Mouse (Mus musculus): ENCODE data around the gene Map3k7. TPM values are rescaled to one million over a fixed set of nuclear protein-coding genes. Genes with fewer than 3 reads are reported as not detected.

Map3k7 gene
- total and polyA plus RNA-seq, 3 experiments: 31.2 to 54.2 TPM; not detected in 1

DNA sequence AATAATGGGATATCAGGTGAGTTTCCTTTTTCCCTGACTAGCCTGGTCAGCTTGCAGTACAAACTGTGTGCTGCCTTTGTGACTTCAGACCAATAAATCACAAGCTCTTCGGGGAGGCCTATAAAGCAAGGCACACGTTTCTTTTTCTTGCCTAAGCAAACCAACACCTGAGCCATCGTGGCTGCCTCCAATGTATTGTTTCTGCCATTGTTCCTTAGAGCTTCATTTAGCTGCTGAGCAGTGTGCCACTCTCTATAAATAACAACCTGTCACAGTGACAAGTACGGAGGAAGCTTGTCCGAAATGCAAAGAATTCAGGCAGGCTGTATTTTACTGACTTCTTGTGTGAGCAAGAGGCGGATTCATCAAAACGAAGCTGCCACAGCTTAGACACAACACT lies 73.4 kb downstream of the Map3k7 start:
- no peak for DNase-seq (ENCODE audit: low read depth, low spot score)
- no peak for TF ChIP-seq USF2 (IDR thresholded peaks at IDR 0.05; ENCODE audit: borderline replicate concordance in 1 of 2, insufficient read depth in 1 of 2, low read depth in 1 of 2, low read length in 2 of 2)
- TF ChIP-seq ZC3H11A (IDR thresholded peaks at IDR 0.05; ENCODE audit: low read depth, low read length): no peak
- TF ChIP-seq POLR2AphosphoS5 (IDR thresholded peaks at IDR 0.05; ENCODE audit: borderline replicate concordance, low read depth, low read length): no peak
- TF ChIP-seq HCFC1 (IDR thresholded peaks at IDR 0.05; ENCODE audit: low read depth, low read length): no peak
- no peak for TF ChIP-seq ZNF384 (IDR thresholded peaks at IDR 0.05; ENCODE audit: low read depth, low read length)
- no peak for TF ChIP-seq TBP (IDR thresholded peaks at IDR 0.05; ENCODE audit: low read depth, low read length)
- TF ChIP-seq JUND (IDR thresholded peaks at IDR 0.05; ENCODE audit: low read depth, low read length): no peak
- no peak for TF ChIP-seq SMC3 (IDR thresholded peaks at IDR 0.05; ENCODE audit: low read depth, low read length)
- TF ChIP-seq CHD2 (IDR thresholded peaks at IDR 0.05; ENCODE audit: low read length): no peak
- TF ChIP-seq MYB (IDR thresholded peaks at IDR 0.05; ENCODE audit: low read depth, low read length): no peak
- TF ChIP-seq ZKSCAN1 (IDR thresholded peaks at IDR 0.05; ENCODE audit: low read depth, low read length): no peak
- no peak for TF ChIP-seq MAFK (IDR thresholded peaks at IDR 0.05; ENCODE audit: borderline replicate concordance, low read depth, low read length)
- Histone ChIP-seq H3K4me1 (ENCODE audit: control insufficient read depth in 1 of 2, insufficient read depth in 2 of 2, low read length in 2 of 2) (no peaks in the 10 kb centered on the region), H3K4me3 (ENCODE audit: control insufficient read depth in 1 of 2, insufficient read depth in 1 of 2, low read depth in 2 of 2, low read length in 2 of 2) (no peak overlapping the region), H3K9ac (ENCODE audit: control insufficient read depth, low read depth, low read length, poor library complexity, severe bottlenecking) (no peak overlapping the region), H3K27me3 (ENCODE audit: control insufficient read depth in 1 of 2, insufficient read depth in 2 of 2, low read length in 2 of 2) (no peaks in the 10 kb centered on the region), H3K27ac (ENCODE audit: control insufficient read depth, low read depth, low read length) (no peak overlapping the region), H3K9me3 (replicated peaks; ENCODE audit: insufficient read depth, low read length) (no peaks in the 10 kb centered on the region), H3K36me3 (ENCODE audit: control insufficient read depth in 1 of 2, insufficient read depth in 2 of 2, low read length in 2 of 2) (no peaks in the 10 kb centered on the region), H3K79me2 (ENCODE audit: control insufficient read depth, insufficient read depth, low read length, poor library complexity) (no peaks in the 10 kb centered on the region)

DNA sequence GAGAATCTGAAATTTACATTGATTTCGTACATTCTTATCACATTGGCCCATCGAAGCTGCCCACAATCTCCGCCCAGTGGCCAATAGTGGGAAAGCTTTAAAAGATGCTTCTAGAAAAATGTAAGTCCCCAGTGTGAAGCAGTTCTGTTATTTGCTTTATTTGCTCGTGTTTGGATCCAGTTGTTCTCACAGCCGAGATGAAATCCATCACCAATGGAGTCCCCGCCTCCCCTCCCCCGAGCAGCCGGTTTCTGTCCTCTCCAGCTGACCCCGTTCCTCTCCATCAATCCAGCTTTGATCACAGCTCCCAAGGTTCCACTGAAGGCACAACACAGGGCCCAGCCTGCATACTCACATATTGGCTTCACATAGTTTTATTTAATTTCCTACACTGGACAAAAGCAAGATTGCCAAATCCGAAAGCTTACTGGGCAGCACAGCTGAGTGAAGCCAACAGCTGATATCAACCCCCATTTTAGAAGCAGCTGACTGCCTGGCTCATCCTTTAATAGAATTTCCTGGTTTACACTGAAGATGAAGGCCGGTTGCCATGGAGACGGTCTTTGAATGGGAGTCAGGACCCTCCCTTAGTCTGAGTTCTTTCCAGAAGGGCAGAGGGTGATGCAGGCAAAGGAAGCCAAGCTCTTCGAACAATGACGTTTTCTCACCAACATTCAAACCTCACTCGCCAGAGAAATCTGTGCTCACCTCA lies 78.0 kb downstream of the Map3k7 start:
- Histone ChIP-seq H3K36me3 (ENCODE audit: control insufficient read depth in 1 of 2, insufficient read depth in 2 of 2, low read length in 2 of 2) (no peaks in the 10 kb centered on the region), H3K27me3 (ENCODE audit: control insufficient read depth in 1 of 2, insufficient read depth in 2 of 2, low read length in 2 of 2) (no peaks in the 10 kb centered on the region), H3K27ac (ENCODE audit: control insufficient read depth, low read depth, low read length) (no peak overlapping the region), H3K4me1 (ENCODE audit: control insufficient read depth in 1 of 2, insufficient read depth in 2 of 2, low read length in 2 of 2) (no peaks in the 10 kb centered on the region), H3K4me3 (ENCODE audit: control insufficient read depth in 1 of 2, insufficient read depth in 1 of 2, low read depth in 2 of 2, low read length in 2 of 2) (no peak overlapping the region), H3K9me3 (replicated peaks; ENCODE audit: insufficient read depth, low read length) (no peaks in the 10 kb centered on the region), H3K9ac (ENCODE audit: control insufficient read depth, low read depth, low read length, poor library complexity, severe bottlenecking) (no peak overlapping the region), H3K79me2 (ENCODE audit: control insufficient read depth, insufficient read depth, low read length, poor library complexity) (no peaks in the 10 kb centered on the region)
- TF ChIP-seq JUND (IDR thresholded peaks at IDR 0.05; ENCODE audit: low read depth, low read length) (no peak), E2F4 (IDR thresholded peaks at IDR 0.05; ENCODE audit: borderline replicate concordance, low read depth, low read length) (no peak), CHD1 (IDR thresholded peaks at IDR 0.05; ENCODE audit: low read depth, low read length) (no peak), NRF1 (IDR thresholded peaks at IDR 0.05; ENCODE audit: insufficient read depth, low read depth, low read length, poor library complexity, severe bottlenecking) (no peak), GABPA (IDR thresholded peaks at IDR 0.05; ENCODE audit: low read depth, low read length) (no peak), HCFC1 (IDR thresholded peaks at IDR 0.05; ENCODE audit: low read depth, low read length) (no peak), USF1 (IDR thresholded peaks at IDR 0.05; ENCODE audit: low read depth, low read length) (no peak), EP300 (IDR thresholded peaks at IDR 0.05; ENCODE audit: low read depth in 1 of 2, low read length in 2 of 2) (no peak), ETS1 (IDR thresholded peaks at IDR 0.05; ENCODE audit: low read depth, low read length) (no peak), ZC3H11A (IDR thresholded peaks at IDR 0.05; ENCODE audit: low read depth, low read length) (no peak), ZNF384 (IDR thresholded peaks at IDR 0.05; ENCODE audit: low read depth, low read length) (no peak), MXI1 (IDR thresholded peaks at IDR 0.05; ENCODE audit: low read depth, low read length) (no peak), UBTF (IDR thresholded peaks at IDR 0.05; ENCODE audit: borderline replicate concordance, insufficient read depth, low read depth, low read length) (no peak), TCF12 (IDR thresholded peaks at IDR 0.05; ENCODE audit: low read depth, low read length) (no peak), MAX (IDR thresholded peaks at IDR 0.05; ENCODE audit: low read length) (no peak), RAD21 (IDR thresholded peaks at IDR 0.05; ENCODE audit: low read depth, low read length) (no peak), MYB (IDR thresholded peaks at IDR 0.05; ENCODE audit: low read depth, low read length) (no peak), USF2 (IDR thresholded peaks at IDR 0.05; ENCODE audit: borderline replicate concordance in 1 of 2, insufficient read depth in 1 of 2, low read depth in 1 of 2, low read length in 2 of 2) (no peak), ZMIZ1 (IDR thresholded peaks at IDR 0.05; ENCODE audit: low read depth, low read length) (no peak)
- DNase-seq (ENCODE audit: low read depth, low spot score): no peak
